Mouse (Mus musculus) heart, postnatal 0 days (tissue): ENCODE data around the gene Tnnt2. TPM values are rescaled to one million over a fixed set of nuclear protein-coding genes. Genes with fewer than 3 reads are reported as not detected.
A peak's percentile ranks its signal among the peaks of the same experiment; 100 is the strongest.

ENCODE experiments used
- ATAC-seq: fragments of 200-750 bp; cut with Nextera tagmentation; 2 replicates; pipeline ENCODE4 v1.8.0; 2017; ENCODE audit warnings: low read depth, moderate number of reproducible peaks, moderate library complexity; ENCODE audit not compliant: insufficient read depth
- DNase-seq: peaks from one replicate; pipeline ENCODE4 v3.0.0-alpha.2; 2016; ENCODE audit warnings: low spot score
- H3K27ac ChIP-seq: fragments of 300-500 bp; sonication (generic); 2 replicates; pipeline ENCODE4 v1.5.1; 2014; ENCODE audit warnings: low read depth, mild to moderate bottlenecking
- H3K27me3 ChIP-seq: fragments of 300-500 bp; sonication (generic); 2 replicates; pipeline ENCODE4 v1.6.1; 2014; ENCODE audit warnings: low read length, mixed read lengths; ENCODE audit not compliant: control insufficient read depth, insufficient read depth
- H3K36me3 ChIP-seq: fragments of 300-500 bp; sonication (generic); replicated peaks from 2 replicates; pipeline ENCODE4 v1.6.1; 2014; ENCODE audit warnings: low read length, mixed read lengths; ENCODE audit not compliant: control insufficient read depth, insufficient read depth
- H3K4me1 ChIP-seq: fragments of 300-500 bp; sonication (generic); 2 replicates; pipeline ENCODE4 v1.6.1; 2014; ENCODE audit warnings: antibody characterized with exemption; ENCODE audit not compliant: control insufficient read depth, insufficient read depth
- H3K4me2 ChIP-seq: fragments of 300-500 bp; sonication (generic); 2 replicates; pipeline ENCODE4 v1.6.1; 2014; ENCODE audit warnings: low read depth, mild to moderate bottlenecking, low read length, moderate library complexity
- H3K4me3 ChIP-seq: fragments of 300-500 bp; sonication (generic); 2 replicates; pipeline ENCODE4 v1.5.1; 2014; ENCODE audit warnings: low read depth, low read length
- H3K9ac ChIP-seq: fragments of 300-500 bp; sonication (generic); replicated peaks from 2 replicates; pipeline ENCODE4 v1.6.1; 2014; ENCODE audit warnings: low read depth, low read length, mixed read lengths
- H3K9me3 ChIP-seq: fragments of 300-500 bp; sonication (generic); replicated peaks from 2 replicates; pipeline ENCODE4 v1.6.1; 2016; ENCODE audit warnings: low read length; ENCODE audit not compliant: control insufficient read depth
- CTCF ChIP-seq: IDR thresholded peaks from 2 replicates; pipeline ENCODE4 v1.5.1; 2016; ENCODE audit warnings: antibody characterized with exemption, control low read depth, low read depth
- EP300 ChIP-seq: IDR thresholded peaks from 2 replicates; pipeline ENCODE4 v1.6.1; 2016; ENCODE audit warnings: antibody characterized with exemption, low read depth
- WGBS: fragments of 180-500 bp; shearing (Covaris S2); extraction: QIAGEN DNeasy Blood & Tissue Kit; methylation state at CpG from one replicate; pipeline ENCODE4 v1.1.7; 2014; 5-methylcytosine and 5-hydroxymethylcytosine counted together
- polyA plus RNA-seq: library from polyadenylated mRNA; unstranded; fragments of >200 nt; fragmentation: Nextera tagmentation; extraction: Ambion mirVana; gene quantifications from 2 replicates; pipeline ENCODE4 v1.2.1, GENCODE M21; 2015
- total RNA-seq: library from RNA; depleted of rRNA; stranded (reverse); fragments of >200 nt; gene quantifications from 2 replicates; pipeline ENCODE4 v1.2.3, GENCODE M21; 2014; ENCODE audit warnings: low replicate concordance

Tnnt2 gene
- total and polyA plus RNA-seq, 2 experiments from 2014 or later: 1,929 to 14,025 TPM

DNA sequence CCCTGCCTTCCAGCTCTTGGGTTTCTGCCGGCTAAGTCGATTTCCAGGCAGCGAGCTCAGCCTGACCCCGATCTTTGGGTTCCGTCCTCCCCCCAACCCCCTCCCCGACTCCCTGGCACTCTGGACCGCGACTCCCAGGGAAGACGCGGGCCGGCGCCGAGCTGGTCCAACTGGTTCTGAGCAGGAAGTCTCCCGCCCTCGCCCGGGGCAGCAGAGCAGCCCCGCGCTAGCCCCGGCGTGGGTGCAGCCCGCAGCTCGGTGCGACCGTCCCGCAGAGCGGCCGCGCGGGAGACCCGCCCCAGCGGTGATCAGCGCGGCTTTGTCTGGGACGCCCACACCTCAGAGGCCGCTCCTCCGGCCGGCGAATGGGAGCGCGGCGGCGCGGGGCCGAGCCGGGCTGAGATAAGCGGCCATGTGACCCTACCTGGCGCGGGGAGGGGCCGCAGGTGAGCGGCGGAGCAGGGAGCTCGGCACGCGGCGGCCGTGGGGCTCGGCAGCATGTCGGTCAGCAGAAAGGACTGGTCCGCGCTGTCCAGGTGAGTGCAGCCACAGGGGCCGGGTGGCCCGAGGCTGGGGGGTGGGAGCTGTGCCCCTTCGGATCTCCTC lies 17.6 kb upstream of the Tnnt2 start, which contains the start of gene Lad1:
TSS of gene Lad1 (plus strand) at position 118 of the 606 bp plus-strand sequence.
- WGBS: under 1% methylated on average over 62 of the region's 63 CpGs
- no peak for DNase-seq

GRCm38 (mm10) chr1:135820071-135820470 lies 16.1 kb upstream of the Tnnt2 start:
- ATAC-seq: no peak
- no peak overlapping the region for H3K27ac ChIP-seq
- no peaks in the 10 kb centered on the region for H3K9me3 ChIP-seq
- no peak overlapping the region for H3K4me2 ChIP-seq
- no peaks in the 10 kb centered on the region for H3K36me3 ChIP-seq
- no peak overlapping the region for H3K4me3 ChIP-seq
- peaks cover 35% of the 10 kb centered on the region for H3K27me3 ChIP-seq
- TF ChIP-seq EP300: no peak
- TF ChIP-seq CTCF: no peak
- no peak overlapping the region for H3K9ac ChIP-seq
- 92% methylated on average over 10 of the region's 10 CpGs for WGBS
- peaks cover 8% of the 10 kb centered on the region; the same call in 1 of the 2 replicates for H3K4me1 ChIP-seq
- DNase-seq: no peak

More for the DNA sequence above, 17.6 kb upstream of the Tnnt2 start, which contains the start of gene Lad1:
- Histone ChIP-seq H3K36me3 (no peaks in the 10 kb centered on the region), H3K4me2 (peak within 1 kb of the TSS; percentile 97), H3K27ac (no peak within 1 kb of the TSS), H3K9me3 (no peaks in the 10 kb centered on the region), H3K4me1 (peaks cover 17% of the 10 kb centered on the region), H3K4me3 (peak within 1 kb of the TSS; percentile 57), H3K9ac (peak within 1 kb of the TSS; percentile 55), H3K27me3 (peaks cover 35% of the 10 kb centered on the region)
- no peak for TF ChIP-seq EP300
- TF ChIP-seq CTCF: no peak
- peak; percentile 42 for ATAC-seq

DNA sequence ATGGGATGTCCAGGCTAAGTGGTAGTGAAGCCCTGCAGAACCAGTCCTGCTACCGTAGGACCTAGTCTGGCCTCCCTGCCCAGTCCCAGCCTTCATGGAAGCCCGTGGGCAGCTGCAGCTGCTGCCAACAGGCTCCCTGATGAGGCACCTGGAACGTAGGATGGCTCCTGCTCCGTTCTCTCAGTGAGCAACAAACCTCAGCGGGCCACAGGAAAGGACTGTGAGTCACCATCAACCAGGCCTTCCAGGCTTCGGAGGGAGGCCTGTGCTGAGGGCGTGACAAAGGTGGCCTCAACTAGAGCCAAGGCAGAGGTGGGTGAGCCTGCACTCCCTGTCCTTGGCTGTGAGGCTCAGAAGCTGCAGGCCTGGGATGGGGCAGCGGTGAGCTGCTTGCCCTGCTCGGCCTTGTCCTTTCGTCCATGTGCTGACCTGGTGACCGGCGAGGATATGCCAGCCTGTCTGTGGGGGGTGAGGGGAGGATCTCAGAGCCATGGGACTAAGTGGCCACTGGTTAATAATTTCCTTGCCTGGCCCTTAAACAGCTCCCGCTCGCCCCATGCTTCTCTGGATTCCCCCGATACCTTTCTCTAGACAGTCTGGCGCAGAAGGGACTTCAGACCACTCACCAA lies 15.3 kb upstream of the Tnnt2 start:
- H3K27me3 ChIP-seq: peaks cover 35% of the 10 kb centered on the region
- H3K9ac ChIP-seq: no peak overlapping the region
- H3K9me3 ChIP-seq: no peaks in the 10 kb centered on the region
- no peak overlapping the region for H3K4me3 ChIP-seq
- no peak for ATAC-seq
- H3K4me1 ChIP-seq: peaks cover 8% of the 10 kb centered on the region; the same call in 1 of the 2 replicates
- 85% methylated on average over 16 of the region's 16 CpGs for WGBS
- TF ChIP-seq CTCF: no peak
- TF ChIP-seq EP300: no peak
- H3K4me2 ChIP-seq: no peak overlapping the region
- no peak overlapping the region for H3K27ac ChIP-seq
- no peaks in the 10 kb centered on the region for H3K36me3 ChIP-seq
- no peak for DNase-seq

DNA sequence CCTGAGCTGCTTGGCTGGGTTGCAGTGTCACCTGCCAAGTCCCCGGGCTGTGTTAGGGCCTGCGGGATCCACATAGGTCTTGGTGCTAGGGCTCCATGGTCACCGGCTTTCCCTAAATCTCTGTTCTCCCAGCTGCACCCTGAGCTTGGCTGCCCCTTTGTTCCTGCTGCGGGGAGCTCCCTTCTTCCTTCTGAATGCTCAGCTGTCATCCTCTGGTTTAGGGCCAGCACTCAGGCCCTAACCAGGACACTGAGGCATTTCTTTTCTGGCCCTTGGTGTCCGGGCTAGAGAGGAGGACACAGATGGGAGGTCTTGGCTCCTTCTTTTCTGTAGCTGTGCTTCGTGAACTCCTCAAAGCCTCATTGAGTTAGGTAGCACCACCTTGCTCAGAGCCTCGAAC lies 14.4 kb upstream of the Tnnt2 start:
- peaks cover 35% of the 10 kb centered on the region for H3K27me3 ChIP-seq
- H3K27ac ChIP-seq: no peak overlapping the region
- H3K4me2 ChIP-seq: no peak overlapping the region
- H3K9ac ChIP-seq: no peak overlapping the region
- H3K4me1 ChIP-seq: peaks cover 8% of the 10 kb centered on the region; the same call in 1 of the 2 replicates
- no peaks in the 10 kb centered on the region for H3K9me3 ChIP-seq
- H3K4me3 ChIP-seq: no peak overlapping the region
- DNase-seq (no peak), ATAC-seq (no peak)
- H3K36me3 ChIP-seq: no peaks in the 10 kb centered on the region
- no peak for TF ChIP-seq CTCF
- no peak for TF ChIP-seq EP300
- 88% methylated on average over 7 of the region's 7 CpGs for WGBS

- Histone ChIP-seq H3K9ac (no peak overlapping the region), H3K27me3 (no peaks in the 10 kb centered on the region), H3K36me3 (no peaks in the 10 kb centered on the region), H3K4me1 (peaks cover 18% of the 10 kb centered on the region), H3K4me2 (no peak overlapping the region), H3K9me3 (no peaks in the 10 kb centered on the region), H3K27ac (no peak overlapping the region), H3K4me3 (no peak overlapping the region)
- 12% methylated on average over 1 of the region's 1 CpGs for WGBS
- ATAC-seq: peak; percentile 47; the same call in 1 of the 2 replicates
- TF ChIP-seq EP300 (no peak), CTCF (peak; percentile 83)
- DNase-seq: no peak
These were observed 7.2 kb upstream of the Tnnt2 start for GRCm38 (mm10) chr1:135828918-135829317.
